Mouse (Mus musculus): ENCODE measurements around the gene Eps8. TPM values are rescaled to one million over a fixed set of nuclear protein-coding genes. Genes with fewer than 3 reads are reported as not detected.

The Eps8 gene
- total RNA-seq, 2 experiments from 2014 or later: 14.0 to 17.9 TPM

DNA sequence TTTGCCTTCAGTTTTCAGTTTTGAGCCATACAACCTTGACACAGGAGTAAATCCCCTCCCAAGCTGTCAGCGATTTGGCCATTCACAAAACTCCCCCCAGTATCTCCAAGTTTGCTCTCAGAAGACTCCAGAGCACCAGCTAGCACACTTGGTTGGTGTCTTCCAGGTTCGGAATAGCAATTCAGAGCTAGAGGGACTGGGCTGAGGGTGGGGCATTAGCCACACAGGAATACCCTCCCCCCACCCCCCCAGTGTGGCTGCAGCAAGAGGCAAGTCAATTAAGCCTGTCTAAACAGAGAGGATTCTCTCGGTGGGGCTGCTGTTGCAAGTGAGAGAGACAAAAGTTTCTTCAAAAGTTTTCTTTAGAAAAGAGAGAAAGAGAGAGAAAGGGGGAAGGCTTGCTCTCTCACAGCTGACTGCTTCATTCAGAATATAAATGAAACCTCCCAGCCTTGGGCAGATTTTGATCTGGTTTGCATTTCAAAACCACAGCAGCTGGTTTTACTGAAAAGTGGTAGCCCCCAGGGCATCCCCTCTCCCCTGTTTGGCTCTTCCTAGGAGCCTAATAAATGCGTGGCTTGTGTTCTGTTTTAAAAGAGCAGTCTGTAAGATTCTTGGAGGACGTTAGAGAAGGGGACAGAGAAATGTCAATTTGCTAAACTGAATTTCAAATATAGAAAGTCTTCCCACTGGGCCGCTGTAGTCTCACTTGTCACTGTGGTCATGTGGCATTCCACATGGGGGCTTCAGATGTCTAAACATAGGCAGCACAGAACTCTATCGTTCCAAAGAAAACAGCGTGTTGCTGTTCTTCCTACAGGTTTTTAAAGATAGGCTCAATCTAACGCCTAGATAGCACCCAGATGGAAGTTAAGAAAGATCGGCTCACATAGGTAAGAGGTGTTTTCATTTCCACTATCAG lies 112.2 kb downstream of the Eps8 start:
- intact Hi-C loops (cut with DNase I): no loop called here
- DNase-seq (ENCODE audit: low spot score): no peak

DNA sequence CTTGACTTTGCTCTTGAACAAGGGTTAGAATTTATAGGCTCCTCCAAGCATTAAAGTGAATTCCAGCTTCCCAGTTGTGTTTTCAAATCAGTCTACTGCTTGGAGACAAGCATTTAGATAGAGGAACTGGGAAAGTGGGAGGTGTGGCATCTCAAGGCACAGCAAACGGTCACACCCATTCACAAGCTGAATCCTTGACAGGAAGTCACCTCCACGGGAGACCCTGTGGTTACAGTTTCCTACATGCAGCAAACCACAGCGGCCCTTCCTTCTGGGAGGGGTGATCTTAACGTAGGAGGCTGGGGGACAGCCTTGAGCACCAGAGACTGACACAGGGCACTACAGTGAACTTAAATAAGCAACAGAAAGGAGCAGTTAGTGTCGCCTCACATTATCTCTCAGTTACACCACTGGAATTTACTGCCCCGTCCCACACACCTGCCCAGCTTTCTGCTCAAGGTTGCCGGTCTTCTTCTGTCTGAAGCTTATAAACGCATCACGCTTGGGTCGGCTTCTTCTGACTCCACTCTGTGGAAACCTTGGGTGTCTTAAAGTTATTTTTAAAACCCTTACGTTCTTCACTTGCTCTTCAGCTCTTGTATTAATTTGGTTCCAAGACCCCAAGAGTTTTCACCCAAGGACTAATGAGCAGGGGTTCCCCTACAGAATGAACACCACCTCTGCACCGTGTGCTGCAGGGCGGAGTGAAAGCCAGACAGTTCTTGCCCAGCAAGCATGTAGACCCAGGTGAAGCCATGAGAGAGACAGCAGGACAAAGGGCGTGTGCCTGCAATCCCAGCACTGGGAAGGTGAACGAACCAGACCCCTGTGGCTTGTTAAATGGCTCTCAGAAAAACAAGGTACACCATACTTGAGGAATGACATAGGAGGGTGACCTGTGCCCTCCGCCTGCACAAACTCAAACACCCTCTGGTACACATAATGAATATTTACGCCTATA lies 113.2 kb downstream of the Eps8 start:
- no peak for DNase-seq (ENCODE audit: low spot score)
- intact Hi-C loops (cut with DNase I): no loop called here

DNA sequence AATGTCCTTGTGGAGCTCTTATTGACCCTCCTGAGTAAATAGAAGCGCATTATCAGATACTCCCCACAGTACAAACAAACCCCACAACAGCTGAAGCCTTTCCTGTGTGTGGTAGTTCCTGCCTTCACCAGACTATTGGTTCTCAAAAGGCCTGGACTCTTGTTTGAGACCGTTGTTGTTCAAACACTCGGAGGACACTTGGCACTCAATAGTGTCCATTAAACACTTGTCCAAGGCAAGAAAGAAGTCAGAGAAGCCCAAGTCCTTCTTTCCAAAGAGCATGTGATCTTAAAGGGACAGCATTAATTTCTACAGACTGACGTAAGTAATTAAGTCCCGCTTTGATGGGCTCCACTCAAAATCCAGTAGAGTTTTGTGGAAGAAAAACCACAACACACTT lies 113.9 kb downstream of the Eps8 start:
- intact Hi-C loops (cut with DNase I): no loop called here
- DNase-seq (ENCODE audit: low spot score): no peak

DNA sequence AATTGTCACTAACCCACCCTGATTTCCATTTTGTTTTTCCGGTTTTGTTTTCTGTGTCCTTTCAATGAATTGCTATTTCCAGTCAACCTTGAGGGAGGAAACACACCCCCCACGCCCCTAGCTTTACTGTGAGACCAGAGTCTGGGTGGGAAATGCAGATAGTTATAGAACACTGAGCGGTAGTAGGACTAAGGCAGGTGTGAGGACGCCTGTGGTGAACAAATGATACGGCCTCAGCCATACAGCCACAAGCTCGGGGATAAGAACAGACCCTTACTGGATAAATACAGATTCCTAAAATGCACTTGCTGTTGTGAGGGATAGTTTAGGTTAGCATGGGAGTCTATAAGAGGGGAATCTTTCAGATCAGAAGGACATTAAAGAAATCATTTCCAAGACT lies 114.3 kb downstream of the Eps8 start:
- DNase-seq (ENCODE audit: low spot score): no peak
- intact Hi-C loops (cut with DNase I): no loop called here

DNA sequence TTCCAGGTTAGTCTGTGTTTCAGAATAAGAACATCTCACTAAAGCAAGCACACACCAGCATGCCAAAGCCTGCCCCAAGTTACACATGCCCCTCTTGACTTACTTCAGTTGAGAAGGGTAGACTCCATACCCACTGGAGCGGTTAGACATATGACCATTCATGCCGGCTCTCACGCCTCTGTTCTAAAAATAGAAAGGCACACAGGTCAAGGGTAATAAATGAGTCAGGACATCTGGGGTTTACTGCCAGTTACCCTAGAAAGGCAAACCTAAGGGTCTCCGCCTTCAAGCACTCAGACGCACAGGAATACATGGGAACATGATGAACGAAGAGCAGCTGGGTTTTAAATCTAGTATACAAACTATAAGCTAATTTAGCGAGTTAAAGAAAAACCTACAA lies 115.5 kb downstream of the Eps8 start:
- intact Hi-C loops (cut with DNase I): no loop called here
- DNase-seq (ENCODE audit: low spot score): no peak

DNA sequence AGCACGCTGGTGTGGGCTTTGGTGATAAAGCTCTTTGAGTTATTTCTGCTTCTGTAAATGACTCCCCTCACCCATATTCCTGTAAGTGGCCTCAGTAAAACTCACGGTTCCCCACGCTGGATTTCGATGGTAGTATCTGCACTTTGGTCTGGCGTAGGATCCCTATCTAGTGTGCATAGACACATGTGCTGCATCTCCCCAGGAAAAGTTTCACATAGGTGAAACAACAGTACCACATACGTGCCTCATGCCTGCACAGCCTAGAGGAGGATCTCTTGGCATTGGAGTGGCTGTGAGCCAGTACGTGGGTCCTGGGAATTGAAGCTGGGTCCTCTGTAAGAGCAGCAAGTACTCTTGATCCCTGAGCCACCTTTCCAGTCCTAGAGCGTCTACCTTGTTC lies 121.9 kb downstream of the Eps8 start:
- intact Hi-C loops (cut with DNase I): no loop called here
- DNase-seq (ENCODE audit: low spot score): no peak

DNA sequence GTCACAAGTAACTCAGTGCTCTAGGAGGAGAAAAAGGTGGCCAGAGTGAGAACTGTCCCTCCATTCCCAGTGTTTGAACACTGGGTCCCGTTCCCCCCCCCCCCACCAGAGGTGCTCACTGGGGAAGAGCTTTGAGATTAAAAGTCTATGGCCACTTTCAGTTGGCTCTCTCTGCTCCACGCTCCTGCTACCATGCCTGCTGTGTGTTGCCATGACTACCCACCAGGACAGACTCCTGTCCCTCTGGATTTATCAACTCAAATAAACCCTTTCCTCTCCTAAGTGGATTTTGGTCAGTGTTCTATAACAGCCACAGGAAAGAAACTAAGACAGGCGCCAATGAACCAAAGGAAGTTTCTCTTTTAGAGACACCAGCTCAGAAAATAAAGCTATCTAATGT lies 128.9 kb downstream of the Eps8 start:
- DNase-seq (ENCODE audit: low spot score): no peak
- intact Hi-C loops (cut with DNase I): no loop called here

DNA sequence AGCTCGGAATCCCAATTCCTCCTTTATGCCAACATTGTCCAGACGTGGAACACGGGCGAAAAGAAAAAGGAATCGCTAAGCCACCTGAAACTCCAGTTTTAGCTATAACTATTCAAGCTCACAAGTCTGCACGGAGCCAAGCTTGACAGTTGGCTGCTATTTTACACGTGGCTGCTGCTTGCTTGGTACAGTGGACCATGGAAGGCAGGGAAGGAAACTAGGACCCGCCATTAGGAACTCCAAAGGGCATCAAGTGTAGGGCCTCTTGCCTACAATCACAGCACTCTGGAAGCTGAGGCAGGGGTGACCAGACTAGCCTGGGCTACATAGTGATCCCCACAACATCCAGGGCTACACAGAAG lies 134.4 kb downstream of the Eps8 start:
- intact Hi-C loops (cut with DNase I): no loop called here
- no peak for DNase-seq (ENCODE audit: low spot score)

DNA sequence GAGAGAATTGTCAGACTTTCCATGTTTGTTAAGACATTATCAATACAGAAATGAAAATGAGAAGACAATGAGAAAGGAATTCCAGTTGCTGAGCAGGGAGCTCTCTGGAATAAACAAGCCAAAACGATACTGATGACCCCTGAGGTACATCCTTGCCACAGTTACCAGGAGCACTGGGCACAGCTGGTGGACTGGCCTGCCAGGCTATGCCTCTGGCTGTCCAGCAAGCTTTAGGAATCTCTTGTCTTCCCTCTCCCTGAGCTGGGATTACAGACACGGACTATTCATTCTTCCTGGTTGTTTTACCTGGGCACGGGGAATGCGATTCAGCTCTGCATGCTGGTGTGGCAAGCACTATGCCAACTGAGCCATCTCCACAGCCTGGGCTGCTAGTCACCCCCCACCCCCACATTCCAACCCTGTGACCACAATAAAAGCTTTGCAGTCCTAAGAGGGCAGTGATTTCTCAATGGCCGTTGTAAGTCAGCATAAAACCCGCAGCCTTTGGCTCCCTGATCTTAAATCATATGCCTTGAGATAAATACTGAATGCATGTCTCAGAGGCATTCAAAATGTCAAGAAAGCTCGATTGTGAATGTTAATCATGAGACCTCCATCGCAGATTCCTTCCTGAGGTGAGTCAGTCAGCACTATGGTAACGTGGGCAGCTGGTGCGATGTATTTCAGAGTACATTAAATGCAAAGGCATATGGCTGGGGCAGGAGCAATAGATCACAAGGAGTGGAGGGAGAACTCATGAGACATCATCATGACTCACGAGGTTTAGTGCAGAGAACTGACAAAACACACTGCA lies 134.9 kb downstream of the Eps8 start:
- DNase-seq (ENCODE audit: low spot score): no peak
- intact Hi-C loops (cut with DNase I): loop anchor here (5.0 kb wide), 1 partner anchor 62 kb away; no protein-coding TSS in a partner anchor

DNA sequence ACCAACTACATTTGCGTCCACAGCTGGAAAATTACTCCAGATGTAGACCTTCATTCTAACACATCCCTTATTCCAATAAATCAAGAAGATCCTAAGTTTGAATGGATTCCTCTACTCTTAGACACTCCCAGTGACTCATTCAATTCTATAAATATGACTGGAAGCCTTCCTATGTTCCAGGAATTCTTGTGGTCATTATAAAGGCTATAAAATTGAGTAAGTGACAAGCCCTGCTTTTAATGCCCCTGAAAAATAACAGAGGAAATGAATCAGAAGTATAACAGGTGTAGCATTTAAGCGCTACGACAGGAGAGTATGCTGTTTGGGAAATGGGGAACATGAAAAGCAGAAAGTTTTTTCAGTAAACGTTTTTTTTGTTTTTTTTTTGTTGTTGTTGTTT lies 139.8 kb downstream of the Eps8 start:
- intact Hi-C loops (cut with DNase I): loop anchor here (5.0 kb wide), 1 partner anchor 58 kb away; no protein-coding TSS in a partner anchor

DNA sequence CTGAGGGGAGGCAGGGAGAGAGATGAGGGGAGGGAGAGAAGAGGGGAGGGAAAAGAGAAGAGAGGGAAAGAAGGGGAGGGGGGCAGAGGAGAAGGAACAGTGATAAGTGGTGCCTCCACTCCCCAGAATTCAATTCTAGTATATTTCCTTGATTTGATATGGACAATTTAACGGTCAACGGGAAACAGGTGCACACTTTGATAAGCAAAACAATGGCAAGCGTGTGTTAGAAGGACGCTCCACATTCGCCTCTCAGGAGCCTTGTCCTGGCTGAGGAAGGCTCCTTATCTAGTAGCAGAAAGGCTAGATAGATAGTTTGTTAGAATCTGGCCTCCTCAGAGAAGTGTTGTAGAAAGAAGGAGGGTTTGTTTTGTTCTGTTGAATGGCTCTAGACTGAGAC lies 141.9 kb downstream of the Eps8 start:
- intact Hi-C loops (cut with DNase I): no loop called here
- no peak for DNase-seq (ENCODE audit: low spot score)

More for the DNA sequence above, 139.8 kb downstream of the Eps8 start:
- DNase-seq (ENCODE audit: low spot score): no peak

DNA sequence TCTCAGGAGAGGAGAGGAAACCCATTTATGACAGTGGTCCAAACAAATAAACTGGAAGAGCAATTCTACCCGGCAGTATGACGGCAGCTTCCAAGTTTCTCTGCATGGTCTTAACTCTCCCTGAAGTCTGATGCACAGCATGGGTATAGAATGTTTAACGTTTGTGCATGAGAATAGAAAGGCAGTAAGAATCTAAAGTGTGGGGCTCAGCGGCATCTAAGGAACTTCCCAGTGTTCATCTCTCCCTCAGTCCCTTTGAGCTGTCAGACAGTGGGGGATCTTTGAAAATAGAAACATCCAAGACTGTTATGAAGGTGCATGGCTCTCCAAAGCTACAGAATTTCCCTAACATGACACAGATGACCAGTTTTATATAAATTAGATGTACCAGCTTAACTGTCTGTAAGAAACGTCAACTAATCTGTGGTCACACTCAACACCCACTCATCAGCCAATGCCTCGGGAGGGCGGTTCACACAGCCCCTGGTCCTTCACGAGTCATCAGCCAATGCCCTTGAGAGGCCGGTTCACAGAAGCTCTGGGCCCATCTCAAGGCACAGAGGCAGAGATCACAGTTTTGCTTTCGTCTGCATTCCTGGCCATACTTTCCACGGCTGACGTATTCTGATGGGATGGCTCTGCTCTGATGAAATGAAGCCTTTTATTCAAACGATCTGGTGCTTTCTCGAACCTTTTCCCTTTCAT lies 145.2 kb downstream of the Eps8 start:
- intact Hi-C loops (cut with DNase I): loop anchor here (5.0 kb wide), 1 partner anchor 138 kb away; no protein-coding TSS in a partner anchor
- no peak for DNase-seq (ENCODE audit: low spot score)

DNA sequence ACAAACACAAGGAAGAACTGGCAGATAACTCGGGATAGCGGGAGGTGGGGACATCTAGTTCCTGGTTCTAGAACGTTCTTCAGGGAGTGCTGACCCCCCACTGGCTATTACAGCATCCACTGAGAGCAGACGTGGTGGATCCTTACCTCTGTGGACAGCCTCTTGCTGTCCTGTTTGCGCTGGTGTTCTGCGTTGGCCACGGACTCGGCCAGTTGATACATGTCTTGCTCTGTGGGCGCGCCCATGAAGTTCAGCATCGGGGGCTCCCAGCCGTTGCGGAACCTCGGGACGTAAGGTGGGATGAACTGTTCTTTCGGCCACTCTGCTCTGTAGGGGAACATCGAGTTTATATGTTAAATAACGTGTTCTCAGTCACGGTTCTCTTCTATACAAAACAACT lies 145.7 kb downstream of the Eps8 start:
- no peak for DNase-seq (ENCODE audit: low spot score)

DNA sequence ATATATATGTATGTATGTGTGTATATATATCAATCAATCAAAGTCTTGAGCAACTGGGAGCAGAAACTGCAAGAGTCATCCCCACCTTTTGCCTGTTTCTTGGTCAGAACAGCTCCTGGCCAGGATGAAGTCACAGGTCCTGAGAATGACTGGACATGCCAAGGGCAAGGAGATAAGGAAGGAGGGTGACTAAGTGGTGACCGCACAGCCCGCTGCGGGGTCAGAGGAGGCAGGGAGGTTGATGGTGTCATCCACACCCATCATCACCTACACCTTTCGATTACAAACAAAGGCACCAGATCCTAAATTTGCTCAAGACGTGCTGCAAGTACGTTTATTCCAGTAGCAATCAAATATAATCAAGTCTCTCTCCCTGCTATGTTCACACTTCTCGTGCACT lies 148.1 kb downstream of the Eps8 start:
- no peak for DNase-seq (ENCODE audit: low spot score)
- intact Hi-C loops (cut with DNase I): loop anchor here (5.0 kb wide), 1 partner anchor 141 kb away; no protein-coding TSS in a partner anchor

More for the DNA sequence above, 145.7 kb downstream of the Eps8 start:
- intact Hi-C loops (cut with DNase I): loop anchor here (5.0 kb wide), 1 partner anchor 138 kb away; no protein-coding TSS in a partner anchor

DNA sequence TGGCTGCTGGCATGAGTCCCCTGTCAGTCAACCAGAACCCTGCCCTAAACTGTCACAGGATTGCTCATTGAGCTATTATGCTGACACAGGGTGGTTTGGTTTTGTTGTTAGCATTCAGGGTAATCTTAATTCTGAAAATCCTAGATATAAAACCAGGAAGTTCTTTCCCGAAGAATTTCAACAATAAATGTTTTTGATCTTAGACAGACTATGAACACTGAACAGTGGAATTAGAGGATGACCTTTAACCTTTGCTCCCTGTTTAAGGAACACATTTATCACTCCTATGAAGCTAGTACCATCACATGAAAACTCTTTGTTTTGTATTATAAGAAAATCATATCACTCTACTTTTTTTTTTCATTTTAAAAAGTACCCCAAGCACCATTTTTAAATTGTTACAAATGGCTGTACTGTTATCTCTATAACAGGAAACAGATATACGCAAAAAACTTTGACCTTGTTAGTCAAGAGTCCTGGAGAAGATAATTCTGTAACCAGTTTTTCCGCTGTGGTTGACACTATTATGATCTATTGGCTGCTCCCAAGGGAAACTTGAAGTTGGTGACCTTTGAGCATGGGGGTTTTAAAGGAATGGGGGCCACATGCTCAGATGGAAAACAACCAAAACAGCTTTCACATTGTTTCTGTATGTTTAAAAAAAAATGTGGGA lies 149.0 kb downstream of the Eps8 start:
- DNase-seq (ENCODE audit: low spot score): no peak
- intact Hi-C loops (cut with DNase I): loop anchor here (5.0 kb wide), 1 partner anchor 142 kb away; no protein-coding TSS in a partner anchor

DNA sequence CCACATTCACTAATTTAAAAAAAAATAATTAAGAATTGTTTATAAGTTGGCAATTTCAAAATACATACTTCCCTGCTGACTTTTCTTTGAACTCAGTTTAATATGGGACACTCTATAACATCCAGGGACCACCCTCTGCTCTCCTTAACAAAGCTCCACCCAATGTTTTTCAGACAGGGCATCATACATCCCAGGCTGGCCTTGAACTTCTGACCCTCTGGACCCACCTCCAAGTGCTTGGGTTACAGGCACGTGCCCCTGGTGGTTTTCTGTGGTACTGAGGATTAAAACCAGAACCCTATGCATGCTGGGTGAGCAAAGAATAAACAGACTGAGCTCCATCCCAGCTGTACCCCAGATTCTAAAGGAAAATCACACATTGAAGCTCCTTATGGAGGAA lies 150.6 kb downstream of the Eps8 start:
- DNase-seq (ENCODE audit: low spot score): no peak
- intact Hi-C loops (cut with DNase I): no loop called here

DNA sequence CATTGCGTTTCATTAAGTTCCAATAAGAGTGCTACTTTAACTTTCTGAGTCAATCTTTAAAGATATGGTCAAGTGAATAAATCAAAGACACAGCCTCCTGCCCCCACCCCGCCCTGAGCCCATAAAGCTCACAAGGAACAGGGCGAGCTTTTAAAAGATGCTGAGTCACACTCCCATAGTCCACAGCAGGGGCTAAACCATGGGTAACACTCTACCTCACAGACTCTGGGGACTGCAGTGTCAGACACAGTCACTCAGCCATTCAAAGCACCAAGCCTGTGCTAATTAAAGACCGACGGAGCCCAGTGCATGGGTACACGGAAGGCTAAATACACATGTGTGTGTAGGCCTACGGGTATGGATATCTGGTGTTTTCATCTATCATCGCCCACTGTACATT lies 151.2 kb downstream of the Eps8 start:
- no peak for DNase-seq (ENCODE audit: low spot score)
- intact Hi-C loops (cut with DNase I): no loop called here

DNA sequence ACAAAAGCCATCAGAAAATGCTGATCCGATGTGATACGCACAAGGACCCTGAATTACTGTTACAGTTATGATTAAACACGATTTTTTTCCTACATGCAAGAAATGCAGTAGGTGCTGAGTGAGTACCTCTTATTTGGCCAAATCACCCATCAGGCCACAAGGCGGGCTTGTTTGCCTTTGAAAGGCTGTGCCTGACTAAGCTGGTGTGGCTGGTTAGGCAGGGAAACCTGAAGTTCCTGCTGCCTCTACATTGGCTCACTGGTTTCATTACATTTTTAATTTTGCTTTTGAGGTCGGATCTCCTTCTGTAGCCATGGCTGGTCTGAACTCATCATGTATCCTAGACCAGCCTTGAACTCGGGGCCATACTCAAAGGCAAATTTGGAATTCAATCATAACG lies 151.7 kb downstream of the Eps8 start:
- DNase-seq (ENCODE audit: low spot score): no peak
- intact Hi-C loops (cut with DNase I): no loop called here

DNA sequence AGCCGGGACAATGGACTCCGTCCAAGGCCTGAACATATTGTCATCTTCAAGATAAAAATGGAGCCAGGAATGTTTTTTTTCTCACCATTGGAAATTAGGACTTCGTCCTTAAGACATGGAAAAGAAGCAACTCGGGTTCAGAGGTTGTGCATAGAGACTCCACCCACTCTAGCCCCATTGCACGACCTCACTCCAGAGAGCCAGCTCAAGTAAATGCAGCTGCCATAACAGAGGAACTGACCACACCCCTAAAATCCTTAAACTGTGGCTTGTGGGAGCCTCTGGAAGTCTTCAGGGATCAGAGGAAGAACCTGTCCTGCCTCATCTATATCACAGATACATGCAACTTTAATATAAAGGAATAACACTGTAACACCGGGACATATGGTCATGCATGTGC lies 155.9 kb downstream of the Eps8 start:
- no peak for DNase-seq (ENCODE audit: low spot score)
- intact Hi-C loops (cut with DNase I): no loop called here

All from heart, postnatal 25 days (tissue).